Mouse (Mus musculus) C2C12 (cell line): ENCODE measurements at regions not wholly inside any gene's neighbourhood (a gene's known extent, or its start where the extent isn't known, plus 50 kb on each side); places are given as distances from the start of the nearest gene placed in this dataset.

Source experiments
- CEBPB ChIP-seq: IDR thresholded peaks from one replicate; pipeline ENCODE4 v1.6.1; 2011; ENCODE audit warnings: low read depth, mild to moderate bottlenecking, control low read depth, moderate library complexity
- CTCF ChIP-seq: IDR thresholded peaks from one replicate; pipeline ENCODE4 v1.5.1; 2011; ENCODE audit not compliant: control insufficient read depth, insufficient read depth, insufficient read length
- FOSL1 ChIP-seq: IDR thresholded peaks from one replicate; pipeline ENCODE4 v1.8.0; 2011; ENCODE audit warnings: mild to moderate bottlenecking, low read length; ENCODE audit not compliant: poor library complexity, insufficient read depth, severe bottlenecking
- MYOD1 ChIP-seq: IDR thresholded peaks from one replicate; pipeline ENCODE4 v1.6.1; 2011; ENCODE audit warnings: low read depth; ENCODE audit not compliant: control insufficient read depth, insufficient read length
- MYOG ChIP-seq: IDR thresholded peaks from one replicate; pipeline ENCODE4 v1.6.1; 2011; ENCODE audit not compliant: control insufficient read depth, insufficient read length; ENCODE audit errors: extremely low read depth
- USF1 ChIP-seq: IDR thresholded peaks from one replicate; pipeline ENCODE4 v1.6.1; 2011; ENCODE audit warnings: low read depth, mild to moderate bottlenecking, control low read depth, moderate library complexity

DNA sequence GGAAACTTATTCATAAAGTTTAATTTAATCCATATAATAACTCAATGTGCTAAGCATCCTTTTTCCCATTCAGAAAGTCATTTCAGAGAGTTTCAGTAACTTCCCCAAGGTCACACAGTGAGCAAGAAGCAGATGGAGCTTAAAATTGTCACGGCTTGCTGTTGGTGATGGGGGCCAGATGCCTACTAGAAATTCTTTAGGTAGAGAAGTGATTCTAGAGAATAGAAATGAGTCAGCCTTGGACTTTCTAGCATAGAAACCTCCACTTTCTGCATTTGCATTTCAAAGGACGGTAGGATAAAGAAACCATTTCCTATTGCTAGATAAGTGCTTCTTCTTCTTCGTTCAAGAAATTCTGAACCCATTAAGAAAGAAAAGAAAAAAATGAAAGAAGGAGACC lies 514.1 kb downstream of the 1190002N15Rik start:
- TF ChIP-seq CTCF = no peak
- TF ChIP-seq CEBPB = no peak
- no peak for TF ChIP-seq FOSL1
- TF ChIP-seq MYOG = no peak
- no peak for TF ChIP-seq USF1
- no peak for TF ChIP-seq MYOD1
